Mouse (Mus musculus) CD4-positive helper T cell, adult 2 months (primary cell): ENCODE measurements around the gene Shisa3.

ENCODE experiments used
- DNase-seq: peaks from one replicate; pipeline ENCODE4 v3.0.0-alpha.2; 2012; ENCODE audit warnings: low read depth, missing footprints, low spot score

Gene Shisa3

GRCm38 (mm10) chr5:67633138-67633782 lies 25.6 kb downstream of the Shisa3 start:
- no peak for DNase-seq

GRCm38 (mm10) chr5:67633831-67634268 lies 26.2 kb downstream of the Shisa3 start:
- no peak for DNase-seq

- no peak for DNase-seq
Measured at GRCm38 (mm10) chr5:67634339-67634738, 26.7 kb downstream of the Shisa3 start.

DNA sequence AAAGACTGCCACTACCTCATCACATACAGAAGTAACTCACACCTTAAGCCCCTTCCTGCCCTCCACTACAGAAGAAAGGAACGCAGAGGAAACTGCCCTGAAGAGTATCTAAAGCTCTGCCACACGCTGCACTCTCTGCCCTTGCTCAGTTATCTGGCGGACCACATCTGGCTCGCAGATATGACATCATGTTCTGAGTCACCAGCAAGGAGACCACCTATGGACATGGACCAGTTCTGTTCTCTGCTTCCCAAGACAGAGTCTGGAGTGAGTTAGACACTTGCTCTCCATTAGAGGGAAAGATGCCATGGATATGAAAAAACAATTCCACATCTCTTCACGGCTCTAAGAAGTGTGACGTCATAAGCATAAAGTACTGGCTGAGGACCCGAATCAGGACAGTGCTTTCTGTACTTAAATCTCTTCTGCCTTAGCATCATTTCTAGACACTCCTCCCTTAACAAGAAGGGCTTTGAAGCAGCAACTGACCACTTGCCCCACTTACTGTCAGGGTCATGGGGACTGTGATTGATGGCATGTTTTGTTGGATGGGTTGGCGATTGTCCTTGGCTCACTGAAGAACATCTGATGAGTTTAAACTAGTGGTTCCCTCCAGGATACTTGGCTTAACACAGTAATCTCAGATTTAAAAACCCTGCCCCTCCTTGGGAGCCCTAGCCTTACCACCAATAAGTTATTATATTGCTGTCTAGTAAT lies 33.1 kb downstream of the Shisa3 start:
- no peak for DNase-seq

DNA sequence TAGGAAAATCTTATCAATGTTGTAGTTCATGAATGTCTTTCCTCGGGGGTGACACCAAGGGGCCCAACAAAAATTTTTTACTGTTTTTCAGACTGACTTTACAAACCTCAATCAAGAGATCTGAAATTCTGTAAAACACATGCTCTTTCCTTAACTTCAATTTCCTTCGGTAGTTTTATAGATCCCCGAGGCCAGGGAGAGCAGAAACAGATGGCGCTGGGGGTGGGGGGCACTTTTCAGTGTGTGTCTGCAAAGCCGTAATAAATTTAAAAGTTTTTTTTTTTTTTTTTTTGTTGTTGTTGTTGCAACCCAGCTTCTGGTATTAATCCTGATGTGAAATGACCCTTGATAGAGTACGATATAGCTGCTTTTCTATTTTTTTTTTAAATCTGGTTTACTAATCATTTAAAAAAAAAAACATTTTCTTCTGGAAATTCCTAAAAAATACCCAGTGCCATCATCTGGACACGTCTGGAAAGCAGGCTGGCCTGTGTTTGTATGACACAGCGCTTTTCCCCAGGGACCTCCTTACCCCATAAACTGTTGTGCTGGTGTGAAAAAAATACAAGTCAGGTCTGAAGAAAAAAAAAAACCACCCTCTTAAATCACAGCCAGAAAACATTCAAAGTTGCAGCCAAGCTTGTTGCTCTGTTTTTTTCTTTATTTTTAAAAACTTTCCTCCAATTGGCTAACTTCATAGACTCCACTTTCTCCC lies 33.9 kb downstream of the Shisa3 start:
- DNase-seq = no peak

DNA sequence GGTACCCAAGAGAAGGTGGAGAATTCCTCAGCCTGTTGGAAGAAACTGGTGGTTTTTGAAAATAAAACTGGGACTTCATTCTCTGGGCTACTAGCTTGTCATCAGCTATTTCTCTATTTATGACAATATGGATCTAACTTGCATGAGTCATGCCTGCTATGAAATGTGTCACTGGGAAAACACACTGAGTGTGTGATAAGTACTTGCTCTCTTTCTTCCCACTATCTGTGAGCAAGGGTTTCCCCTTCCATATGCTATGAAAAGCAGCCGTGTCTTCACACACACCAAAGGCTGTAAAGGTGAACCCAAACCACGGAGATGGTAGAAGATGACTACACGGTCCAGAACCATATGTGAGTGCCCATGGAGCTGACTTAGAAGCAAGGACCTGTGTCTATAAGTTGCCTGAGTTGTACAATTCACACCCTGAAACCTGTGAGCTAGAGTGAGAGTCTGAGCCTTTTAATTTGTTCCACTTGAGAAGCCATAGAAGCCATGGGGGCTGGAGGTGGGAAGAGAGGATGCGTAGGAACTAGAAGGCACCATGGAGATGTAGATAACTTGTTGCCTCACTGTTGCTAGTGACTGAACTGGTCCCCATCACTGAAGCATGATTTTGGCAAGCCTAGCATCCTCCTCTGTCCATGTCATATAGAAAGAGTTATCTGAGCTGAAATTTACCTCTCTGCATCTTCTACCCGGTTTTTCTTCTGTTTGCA lies 36.0 kb downstream of the Shisa3 start:
- DNase-seq = no peak

DNA sequence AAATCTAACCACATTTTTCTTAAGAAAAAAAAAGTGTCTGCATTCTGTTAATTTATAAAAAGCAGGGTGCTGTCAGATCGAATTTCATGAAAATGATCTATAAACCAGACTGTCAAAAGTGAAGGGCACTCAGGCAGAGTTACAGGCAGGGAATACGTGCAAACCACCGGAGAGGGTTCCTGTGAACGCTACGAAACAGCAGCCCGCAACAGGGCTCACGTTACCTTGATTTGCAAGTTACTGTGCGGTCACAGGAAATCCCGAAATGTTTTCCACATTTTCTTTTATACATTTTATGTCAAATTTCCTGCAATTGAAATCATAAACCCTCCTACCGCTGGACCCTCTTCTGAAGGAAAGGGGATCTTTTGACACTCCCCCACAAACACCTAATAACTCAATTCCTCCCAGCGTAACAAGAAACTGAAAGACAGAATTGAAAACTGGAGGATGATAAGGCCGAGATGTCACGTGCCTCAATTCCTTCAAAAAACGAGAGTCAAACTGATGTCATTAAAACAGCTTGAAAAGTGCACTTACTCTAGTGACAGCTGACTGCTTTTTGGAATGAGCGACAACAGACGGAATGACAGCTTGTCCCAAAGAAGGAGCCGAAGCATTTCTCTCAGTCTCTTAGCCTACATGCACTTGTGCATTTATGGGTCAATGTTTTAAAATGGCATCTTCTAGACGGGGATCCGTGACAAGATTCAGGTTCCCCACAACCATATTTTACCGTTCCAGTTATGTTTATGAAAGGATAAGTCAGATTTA lies 39.3 kb downstream of the Shisa3 start:
- DNase-seq = no peak

DNA sequence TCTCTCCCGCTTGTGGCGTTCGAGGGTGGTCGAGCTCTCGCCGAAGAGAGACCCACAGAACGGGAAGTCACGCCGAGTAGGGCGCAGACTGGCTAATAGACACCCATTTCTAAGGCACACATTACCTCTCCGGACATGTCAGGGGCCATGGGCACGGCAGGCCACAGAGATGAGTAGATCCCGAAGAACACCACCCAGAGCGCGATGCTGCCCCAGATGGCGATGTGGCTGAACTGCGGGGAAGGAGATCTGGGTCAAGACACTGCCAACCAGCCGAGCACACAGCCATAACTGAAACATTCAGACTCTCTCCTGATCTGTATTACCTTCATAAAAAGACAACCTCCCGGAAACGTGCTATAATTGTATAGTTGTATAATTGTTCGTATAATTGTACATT lies 39.9 kb downstream of the Shisa3 start:
- DNase-seq = no peak

- DNase-seq = no peak
Measured at GRCm38 (mm10) chr5:67649156-67649555, 41.5 kb downstream of the Shisa3 start.

GRCm38 (mm10) chr5:67650021-67650420 lies 42.3 kb downstream of the Shisa3 start:
- DNase-seq = no peak

- DNase-seq = no peak
Measured at GRCm38 (mm10) chr5:67652468-67652867, 44.8 kb downstream of the Shisa3 start.

- no peak for DNase-seq
Measured at GRCm38 (mm10) chr5:67653543-67653942, 45.9 kb downstream of the Shisa3 start.

GRCm38 (mm10) chr5:67654572-67654971 lies 46.9 kb downstream of the Shisa3 start:
- no peak for DNase-seq

- no peak for DNase-seq
Measured at GRCm38 (mm10) chr5:67655696-67656519, 48.2 kb downstream of the Shisa3 start.

GRCm38 (mm10) chr5:67656821-67657259 lies 49.2 kb downstream of the Shisa3 start:
- DNase-seq = no peak

GRCm38 (mm10) chr5:67659864-67660263 lies 52.2 kb downstream of the Shisa3 start:
- no peak for DNase-seq

DNA sequence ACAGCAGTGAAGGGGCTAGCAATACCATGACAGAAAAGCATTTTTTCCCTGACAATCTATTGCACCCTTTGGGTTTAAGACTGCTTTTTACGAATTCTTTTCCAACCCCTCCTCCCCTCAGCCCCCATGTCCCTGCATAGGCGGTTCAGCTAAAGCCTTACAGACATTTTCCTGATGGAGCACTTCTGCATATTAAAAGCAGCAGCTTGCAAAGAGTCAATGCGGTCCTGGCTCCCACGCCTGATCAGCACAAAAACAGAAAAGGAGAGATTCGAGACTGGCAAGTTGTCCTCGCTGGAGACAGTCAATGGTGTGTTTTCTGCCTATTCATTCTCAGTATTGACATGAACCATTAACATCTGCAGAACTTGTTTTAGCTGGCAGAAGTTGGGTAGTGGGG lies 55.0 kb downstream of the Shisa3 start:
- no peak for DNase-seq

GRCm38 (mm10) chr5:67669436-67669896 lies 61.8 kb downstream of the Shisa3 start:
- DNase-seq = no peak

GRCm38 (mm10) chr5:67670158-67670557 lies 62.5 kb downstream of the Shisa3 start:
- DNase-seq = no peak

- no peak for DNase-seq
Measured at GRCm38 (mm10) chr5:67673008-67673407, 65.3 kb downstream of the Shisa3 start.
